Mouse (Mus musculus) kidney, adult 8-10 months (tissue): ENCODE results near the gene Ptms.
A peak's percentile ranks its signal among the peaks of the same experiment; 100 is the strongest.
"Not testable (repeated sequence)": the region's sequence is repeated elsewhere in the genome, so short reads cannot be mapped to it uniquely, and the experiment has no call there.

Source experiments
- DNase-seq, 2 experiments: peaks; one replicate each; pipeline ENCODE4 v3.0.0; 2022

Ptms gene

GRCm38 (mm10) chr6:124903580-124904151 is 16.2 kb downstream of the Ptms start:
- peak; percentile 94 to 98 for DNase-seq

GRCm38 (mm10) chr6:124901851-124902250 is 18.1 kb downstream of the Ptms start:
- no peak for DNase-seq

GRCm38 (mm10) chr6:124900801-124901480 is 19.0 kb downstream of the Ptms start:
- DNase-seq: no peak

GRCm38 (mm10) chr6:124900056-124900800 is 19.7 kb downstream of the Ptms start:
- no peak for DNase-seq

GRCm38 (mm10) chr6:124898359-124898758 is 21.5 kb downstream of the Ptms start:
- no peak for DNase-seq

GRCm38 (mm10) chr6:124894113-124894512 is 25.8 kb downstream of the Ptms start:
- DNase-seq: not testable (repeated sequence)

- DNase-seq: no peak
Observed at GRCm38 (mm10) chr6:124890997-124891396, 28.9 kb downstream of the Ptms start.

GRCm38 (mm10) chr6:124888555-124889125 is 31.3 kb downstream of the Ptms start:
- DNase-seq: no peak

GRCm38 (mm10) chr6:124887986-124888385 is 31.9 kb downstream of the Ptms start, which contains the start of gene Cd4:
Gene Cd4 (minus strand): TSS chr6:124888221.
- DNase-seq: no peak

- DNase-seq: no peak
Observed at GRCm38 (mm10) chr6:124885956-124886381, 33.9 kb downstream of the Ptms start.

GRCm38 (mm10) chr6:124884714-124885500 is 35.0 kb downstream of the Ptms start:
- no peak for DNase-seq

GRCm38 (mm10) chr6:124883351-124883750 is 36.6 kb downstream of the Ptms start:
- DNase-seq: no peak

- DNase-seq: no peak
Observed at GRCm38 (mm10) chr6:124881821-124882220, 38.1 kb downstream of the Ptms start.

- no peak for DNase-seq
Observed at GRCm38 (mm10) chr6:124879390-124879789, 40.5 kb downstream of the Ptms start.

GRCm38 (mm10) chr6:124874348-124874747 is 45.6 kb downstream of the Ptms start:
- no peak for DNase-seq

GRCm38 (mm10) chr6:124866560-124866959 is 53.3 kb downstream of the Ptms start:
- DNase-seq: no peak

- peak in 1 of 2 experiments; percentile 25 for DNase-seq
Observed at GRCm38 (mm10) chr6:124865766-124866362, 54.0 kb downstream of the Ptms start.
